Mouse (Mus musculus): Measurements from ENCODE around the gene Cadm1.

- TF ChIP-seq CTCF (IDR thresholded peaks at IDR 0.05; ENCODE audit: control insufficient read depth, insufficient read depth, insufficient replicate concordance, low read depth, low read length) (no peak), POLR2A (IDR thresholded peaks at IDR 0.05; ENCODE audit: control insufficient read depth, low read depth, low read length) (no peak)
Measured at GRCm38 (mm10) chr9:47856311-47856710, 326.3 kb downstream of the Cadm1 start.

Measured in testis, adult 2 months (tissue).